Mouse (Mus musculus) small intestine, adult 2 months (tissue): ENCODE measurements around the gene Stk35.

Source experiments
- CTCF ChIP-seq: fragments of 200-500 bp; IDR thresholded peaks from 2 replicates; pipeline ENCODE4 v1.5.1; 2012; ENCODE audit warnings: low read depth, mild to moderate bottlenecking, control low read depth, inconsistent platforms, low read length, moderate library complexity, mixed read lengths; ENCODE audit not compliant: insufficient replicate concordance, insufficient read length; ENCODE audit errors: extremely low read depth
- POLR2A ChIP-seq: fragments of 200-500 bp; IDR thresholded peaks from 2 replicates; pipeline ENCODE4 v1.6.1; 2012; ENCODE audit warnings: low read depth, mild to moderate bottlenecking, control low read depth, inconsistent platforms, low read length, moderate library complexity

DNA sequence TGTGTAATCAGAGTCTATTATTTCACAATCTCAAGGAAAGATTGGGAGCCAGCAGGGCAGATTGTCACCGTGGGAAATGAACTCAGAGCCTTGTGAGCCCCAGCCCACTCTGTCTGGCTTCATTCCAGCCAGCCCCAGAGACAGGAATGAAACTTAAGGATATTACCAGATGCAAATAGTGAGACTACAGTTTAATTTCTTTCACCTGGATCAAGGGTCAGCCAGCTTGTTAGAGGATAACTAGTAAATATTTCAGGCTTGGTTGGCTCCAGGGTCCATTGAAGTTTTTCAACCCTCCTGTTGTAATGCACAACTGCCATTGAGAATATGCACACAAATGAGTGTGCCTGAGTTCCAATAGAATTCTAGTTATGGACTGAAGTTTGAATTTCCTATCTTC is 36.6 kb downstream of the Stk35 start:
- TF ChIP-seq CTCF (no peak), POLR2A (no peak)
